Comparison of ENCODE assay signal across 23 mouse cellular contexts in the genomic region with DNA sequence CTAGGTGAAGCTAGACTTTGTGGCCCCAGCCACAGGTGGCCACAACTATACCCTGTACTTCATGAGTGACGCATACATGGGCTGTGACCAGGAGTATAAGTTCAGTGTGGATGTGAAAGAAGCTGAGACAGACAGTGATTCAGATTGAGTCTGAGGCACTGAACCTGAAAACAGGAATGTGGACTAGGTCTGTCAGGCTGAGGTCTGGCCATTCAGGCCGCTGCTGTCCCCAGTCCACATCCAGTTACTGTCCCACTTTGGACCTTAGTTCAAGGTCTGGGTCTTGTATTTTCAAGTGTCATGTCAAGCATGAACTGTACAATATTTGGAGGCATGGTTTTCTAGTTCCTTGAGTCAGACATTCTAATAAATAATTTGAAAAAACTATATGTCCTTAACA. TPM values are rescaled to one million over a fixed set of nuclear protein-coding genes. Genes with fewer than 3 reads are reported as not detected.
A peak's percentile ranks its signal among the peaks of the same experiment; 100 is the strongest.
DNase-seq lines count a peak whose midpoint lies in the region; ATAC-seq and TF ChIP-seq lines count a peak whose summit lies in the region.
"Had no signal": no experiment of that assay in that cellular context is flagged by ENCODE, and none has a peak within 500 bp of the region (broad histone marks: within the 10 kb centered on the region; RNA-seq: fewer than 3 reads in every experiment).

No protein-coding gene starts in this region.

- H3K27me3 ChIP-seq in kidney, embryonic 14.5 days (ENCODE audit: control insufficient read depth, insufficient read depth, low read length) = no peaks in the 10 kb centered on the region
- H3K27me3 ChIP-seq in liver, embryonic 15.5 days = no peaks in the 10 kb centered on the region
- no peaks in the 10 kb centered on the region for H3K27me3 ChIP-seq in liver, postnatal 0 days (ENCODE audit: insufficient read depth, low read length)
- H3K27me3 ChIP-seq: embryonic facial prominence, embryonic 12.5 days; embryonic facial prominence, embryonic 15.5 days; hindbrain, embryonic 13.5 days had no signal

- no peak for ATAC-seq in kidney, embryonic 14.5 days (ENCODE audit: low FRiP score, low TSS enrichment)
- 0 out of 2 replicates have a peak, but pooled peaks have one; percentile 28 for ATAC-seq in liver, embryonic 15.5 days (ENCODE audit: insufficient read depth)
- ATAC-seq in liver, postnatal 0 days = no peak
- ATAC-seq: activated CD4-positive, CD25-positive, alpha-beta regulatory T cell, adult 4 months; forebrain, embryonic 14.5 days; forebrain, postnatal 0 days had no signal

- H3K27ac ChIP-seq in kidney, embryonic 14.5 days (ENCODE audit: low read depth, low read length) = no peak overlapping the region
- no peak overlapping the region for H3K27ac ChIP-seq in liver, embryonic 15.5 days (replicated peaks)
- no peak overlapping the region for H3K27ac ChIP-seq in liver, postnatal 0 days (ENCODE audit: low read depth)
- H3K27ac ChIP-seq: embryonic facial prominence, embryonic 12.5 days; embryonic facial prominence, embryonic 15.5 days; gastrocnemius, adult 2 months; hindbrain, embryonic 13.5 days had no signal

- H3K36me3 ChIP-seq in kidney, embryonic 14.5 days (ENCODE audit: control insufficient read depth, insufficient read depth, low read length) = peaks cover 87% of the 10 kb centered on the region
- peaks cover 92% of the 10 kb centered on the region for H3K36me3 ChIP-seq in liver, embryonic 15.5 days (replicated peaks)
- peaks cover 81% of the 10 kb centered on the region for H3K36me3 ChIP-seq in liver, postnatal 0 days (replicated peaks; ENCODE audit: insufficient read depth, low read length)

- no peak overlapping the region for H3K4me3 ChIP-seq in kidney, embryonic 14.5 days (ENCODE audit: low read length)
- no peak overlapping the region for H3K4me3 ChIP-seq in liver, embryonic 15.5 days (replicated peaks)
- no peak overlapping the region for H3K4me3 ChIP-seq in liver, postnatal 0 days (ENCODE audit: low read depth, low read length)
- H3K4me3 ChIP-seq: embryonic facial prominence, embryonic 12.5 days; embryonic facial prominence, embryonic 15.5 days; gastrocnemius, adult 2 months; hindbrain, embryonic 13.5 days had no signal

- 96% methylated on average over 2 of the region's 2 CpGs for WGBS in kidney, embryonic 14.5 days
- WGBS in liver, embryonic 15.5 days (ENCODE audit: insufficient replicate concordance) = 91% methylated on average over 2 of the region's 2 CpGs
- WGBS in liver, postnatal 0 days (ENCODE audit: insufficient replicate concordance) = 83% methylated on average over 2 of the region's 2 CpGs

- no peaks in the 10 kb centered on the region for H3K9me3 ChIP-seq in kidney, embryonic 14.5 days (ENCODE audit: control insufficient read depth, low read length)
- no peaks in the 10 kb centered on the region for H3K9me3 ChIP-seq in liver, embryonic 15.5 days (replicated peaks)
- H3K9me3 ChIP-seq in liver, postnatal 0 days (ENCODE audit: low read length) = no peaks in the 10 kb centered on the region
- H3K9me3 ChIP-seq: embryonic facial prominence, embryonic 12.5 days; embryonic facial prominence, embryonic 15.5 days; hindbrain, embryonic 13.5 days had no signal

- no peak for TF ChIP-seq CTCF in liver, postnatal 0 days (IDR thresholded peaks at IDR 0.05; ENCODE audit: low read depth)

- TF ChIP-seq EP300 in liver, postnatal 0 days (IDR thresholded peaks at IDR 0.05; ENCODE audit: low read depth) = no peak

- H3K4me1 ChIP-seq in kidney, embryonic 14.5 days (ENCODE audit: control insufficient read depth, insufficient read depth, low read length) = no peaks in the 10 kb centered on the region
- H3K4me1 ChIP-seq in liver, embryonic 15.5 days (replicated peaks) = no peaks in the 10 kb centered on the region
- no peaks in the 10 kb centered on the region for H3K4me1 ChIP-seq in liver, postnatal 0 days (ENCODE audit: insufficient read depth)
- H3K4me1 ChIP-seq: embryonic facial prominence, embryonic 12.5 days; embryonic facial prominence, embryonic 15.5 days; hindbrain, embryonic 13.5 days had no signal

- no peak overlapping the region for H3K9ac ChIP-seq in kidney, embryonic 14.5 days (ENCODE audit: low read depth, low read length)
- H3K9ac ChIP-seq in liver, embryonic 15.5 days = no peak overlapping the region
- no peak overlapping the region for H3K9ac ChIP-seq in liver, postnatal 0 days (replicated peaks)
- H3K9ac ChIP-seq: embryonic facial prominence, embryonic 12.5 days; embryonic facial prominence, embryonic 15.5 days; forebrain, postnatal 0 days; hindbrain, embryonic 13.5 days had no signal

- no peak overlapping the region for H3K4me2 ChIP-seq in kidney, embryonic 14.5 days (replicated peaks; ENCODE audit: low read depth, low read length)
- no peak overlapping the region for H3K4me2 ChIP-seq in liver, embryonic 15.5 days
- H3K4me2 ChIP-seq in liver, postnatal 0 days (ENCODE audit: low read depth, low read length) = no peak overlapping the region
- H3K4me2 ChIP-seq: embryonic facial prominence, embryonic 12.5 days; embryonic facial prominence, embryonic 15.5 days; heart, embryonic 11.5 days; hindbrain, embryonic 13.5 days had no signal

- DNase-seq in adrenal gland, adult 2 months = peak; percentile 12
- DNase-seq in adrenal gland, postnatal 14 days = no peak
- DNase-seq in kidney, adult 8-10 months = peak; percentile 31 to 54
- DNase-seq in liver, postnatal 0 days = no peak
- peak; percentile 39 to 53 for DNase-seq in kidney, postnatal 36 days
- DNase-seq in ovary, postnatal 14 days (ENCODE audit: low spot score) = no peak
- DNase-seq: adrenal gland, postnatal 10 days; cerebellum, adult 11 months; cerebellum, adult 2 months; cerebellum, adult 9-11 months; cerebellum, postnatal 25 days; forebrain, postnatal 0 days; gastrocnemius, adult 2 months; gastrocnemius, postnatal 14 days; heart, adult 11 months had no signal

RNA-seq across cellular contexts. Expression of a gene that starts 7.6 kb away (rescaled TPM):
- 100 to 1,000 TPM in 1 of 2 experiments, 10 to 100 TPM in 1; 82.1 to 127 TPM for total RNA-seq in adrenal gland, adult 2 months (2021)
- polyA plus RNA-seq in adrenal gland, adult 2 months (2012; rRNA removed) = 42.7 and 59.3 TPM in 2 replicates
- 93.5 and 101 TPM in 2 replicates for total RNA-seq in adrenal gland, postnatal 14 days (2021)
- 60.1 and 62.5 TPM in 2 replicates for polyA plus RNA-seq in kidney, embryonic 14.5 days (2014; fragmentation: Nextera tagmentation; extraction: Ambion mirVana)
- polyA plus RNA-seq in liver, embryonic 15.5 days (2015; fragmentation: Nextera tagmentation; extraction: Ambion mirVana) = 39.9 and 40.7 TPM in 2 replicates
- polyA plus RNA-seq in liver, postnatal 0 days (2015; fragmentation: Nextera tagmentation; extraction: Ambion mirVana) = 31.0 and 31.9 TPM in 2 replicates

RNA-seq across cellular contexts. Expression of a gene that starts 7.6 kb away (rescaled TPM):
- total RNA-seq in adrenal gland, adult 2 months (2021) = 10 to 100 TPM; 84.1 to 87.6 TPM
- polyA plus RNA-seq in adrenal gland, adult 2 months (2012; rRNA removed) = 131 and 150 TPM in 2 replicates
- total RNA-seq in adrenal gland, postnatal 14 days (2021) = 65.1 and 65.3 TPM in 2 replicates
- polyA plus RNA-seq in kidney, embryonic 14.5 days (2014; fragmentation: Nextera tagmentation; extraction: Ambion mirVana) = 13.5 and 19.8 TPM in 2 replicates
- 12.1 and 12.2 TPM in 2 replicates for polyA plus RNA-seq in liver, embryonic 15.5 days (2015; fragmentation: Nextera tagmentation; extraction: Ambion mirVana)
- polyA plus RNA-seq in liver, postnatal 0 days (2015; fragmentation: Nextera tagmentation; extraction: Ambion mirVana) = 10.0 and 11.4 TPM in 2 replicates

RNA-seq across cellular contexts. Expression of a gene that starts 30.0 kb away (rescaled TPM):
- 100 to 1,000 TPM in 1 of 2 experiments, 10 to 100 TPM in 1; 81.7 to 117 TPM for total RNA-seq in adrenal gland, adult 2 months (2021)
- polyA plus RNA-seq in adrenal gland, adult 2 months (2012; rRNA removed) = 74.4 and 104 TPM in 2 replicates
- 123 and 134 TPM in 2 replicates for total RNA-seq in adrenal gland, postnatal 14 days (2021)
- polyA plus RNA-seq in kidney, embryonic 14.5 days (2014; fragmentation: Nextera tagmentation; extraction: Ambion mirVana) = 53.0 and 102 TPM in 2 replicates
- polyA plus RNA-seq in liver, embryonic 15.5 days (2015; fragmentation: Nextera tagmentation; extraction: Ambion mirVana) = 37.5 and 40.0 TPM in 2 replicates
- 41.7 and 44.7 TPM in 2 replicates for polyA plus RNA-seq in liver, postnatal 0 days (2015; fragmentation: Nextera tagmentation; extraction: Ambion mirVana)

RNA-seq across cellular contexts. Expression of a gene that starts 31.9 kb away (rescaled TPM):
- total RNA-seq in adrenal gland, adult 2 months (2021) = 10 to 100 TPM; 66.7 to 69.2 TPM
- 21.0 and 23.7 TPM in 2 replicates for polyA plus RNA-seq in adrenal gland, adult 2 months (2012; rRNA removed)
- total RNA-seq in adrenal gland, postnatal 14 days (2021) = 67.1 and 69.7 TPM in 2 replicates
- 62.7 and 85.9 TPM in 2 replicates for polyA plus RNA-seq in kidney, embryonic 14.5 days (2014; fragmentation: Nextera tagmentation; extraction: Ambion mirVana)
- 23.3 and 29.1 TPM in 2 replicates for polyA plus RNA-seq in liver, embryonic 15.5 days (2015; fragmentation: Nextera tagmentation; extraction: Ambion mirVana)
- polyA plus RNA-seq in liver, postnatal 0 days (2015; fragmentation: Nextera tagmentation; extraction: Ambion mirVana) = 11.3 and 13.5 TPM in 2 replicates

RNA-seq across cellular contexts. Expression of a gene that starts 32.0 kb away (rescaled TPM):
- total RNA-seq in adrenal gland, adult 2 months (2021) = 1 to 10 TPM; 1.6 to 2.0 TPM
- 1.0 and 1.3 TPM in 2 replicates for polyA plus RNA-seq in adrenal gland, adult 2 months (2012; rRNA removed)
- total RNA-seq in adrenal gland, postnatal 14 days (2021) = 1.4 and 1.5 TPM in 2 replicates
- 2.7 and 3.6 TPM in 2 replicates for polyA plus RNA-seq in kidney, embryonic 14.5 days (2014; fragmentation: Nextera tagmentation; extraction: Ambion mirVana)
- polyA plus RNA-seq in liver, embryonic 15.5 days (2015; fragmentation: Nextera tagmentation; extraction: Ambion mirVana) = 0.58 and 0.76 TPM in 2 replicates
- polyA plus RNA-seq in liver, postnatal 0 days (2015; fragmentation: Nextera tagmentation; extraction: Ambion mirVana) = 1.1 and 1.2 TPM in 2 replicates

Comparison
In these comparisons a context has a peak if more than half of its experiments do, and no peak if none do; other contexts are left out.
1. DNase-seq: peak in adrenal gland, adult 2 months (single experiment), kidney, adult 8-10 months (2 of 2) and kidney, postnatal 36 days (2 of 2); none in adrenal gland, postnatal 14 days (single experiment), liver, postnatal 0 days (single experiment) and ovary, postnatal 14 days (single experiment).